Mouse (Mus musculus) kidney, adult 18-20 months (tissue): ENCODE data around the gene Cog5.

Source experiments
- DNase-seq: peaks from one replicate; pipeline ENCODE4 v3.0.0; 2021

The Cog5 gene

GRCm38 (mm10) chr12:31944405-31944804 lies 289.7 kb downstream of the Cog5 start:
- no peak for DNase-seq

DNA sequence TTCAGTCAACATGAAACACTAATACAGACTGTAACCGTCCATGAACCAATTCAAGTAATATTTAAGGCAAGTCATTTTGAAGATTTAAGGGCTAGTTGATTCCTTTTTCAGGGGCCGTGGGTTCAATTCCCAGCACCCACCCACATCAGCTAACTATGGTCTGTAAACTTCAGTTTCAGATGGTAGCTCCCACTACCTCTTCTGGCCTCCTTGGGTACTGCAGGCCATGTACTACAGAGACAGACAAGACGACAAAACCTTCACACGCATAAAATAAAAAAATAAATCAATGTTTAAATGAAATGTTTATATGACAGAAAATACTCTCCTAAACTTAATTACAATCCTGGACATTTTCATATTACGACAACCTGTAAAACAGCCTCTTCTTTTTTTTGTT lies 292.8 kb downstream of the Cog5 start:
- no peak for DNase-seq

DNA sequence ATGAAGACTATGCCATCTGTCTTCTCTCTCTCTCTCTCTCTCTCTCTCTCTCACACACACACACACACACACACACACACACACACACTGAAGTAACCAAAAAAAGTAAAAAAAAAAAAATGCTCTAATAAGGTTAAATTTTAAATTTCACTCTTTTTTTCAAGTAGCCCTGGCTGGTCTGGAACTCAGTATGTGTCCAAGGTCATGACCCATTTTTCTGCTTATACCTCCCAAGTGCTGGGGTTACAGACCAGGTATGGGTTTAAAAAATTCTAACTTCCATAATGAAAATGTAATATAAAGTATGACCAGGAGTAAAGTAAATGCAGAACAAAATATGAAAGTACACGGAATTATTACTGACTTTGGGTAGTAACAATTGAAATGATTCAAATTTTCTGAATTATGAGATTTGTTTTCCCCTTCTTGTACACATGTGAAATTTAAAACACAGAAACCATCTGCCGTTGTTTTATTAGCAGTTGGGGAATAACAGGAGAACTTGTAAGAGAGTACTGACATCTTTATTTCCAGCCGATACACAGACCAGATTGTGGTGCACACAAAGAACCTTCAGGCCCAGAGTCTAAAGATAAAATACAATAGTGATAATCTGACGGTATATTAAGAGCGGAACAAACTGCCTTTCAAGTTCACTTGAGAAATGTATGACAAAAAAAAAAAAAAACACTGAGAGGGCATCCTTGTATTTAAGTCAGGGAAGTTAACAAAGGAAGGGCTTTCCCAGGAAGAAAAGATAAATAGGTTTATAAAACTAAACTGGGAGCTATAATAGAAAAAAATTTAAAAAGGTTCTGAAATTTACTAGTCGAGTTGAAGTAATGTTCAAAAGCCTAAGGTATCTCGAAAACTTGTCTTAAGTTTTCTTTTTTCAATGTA lies 293.7 kb downstream of the Cog5 start:
- DNase-seq = no peak

DNA sequence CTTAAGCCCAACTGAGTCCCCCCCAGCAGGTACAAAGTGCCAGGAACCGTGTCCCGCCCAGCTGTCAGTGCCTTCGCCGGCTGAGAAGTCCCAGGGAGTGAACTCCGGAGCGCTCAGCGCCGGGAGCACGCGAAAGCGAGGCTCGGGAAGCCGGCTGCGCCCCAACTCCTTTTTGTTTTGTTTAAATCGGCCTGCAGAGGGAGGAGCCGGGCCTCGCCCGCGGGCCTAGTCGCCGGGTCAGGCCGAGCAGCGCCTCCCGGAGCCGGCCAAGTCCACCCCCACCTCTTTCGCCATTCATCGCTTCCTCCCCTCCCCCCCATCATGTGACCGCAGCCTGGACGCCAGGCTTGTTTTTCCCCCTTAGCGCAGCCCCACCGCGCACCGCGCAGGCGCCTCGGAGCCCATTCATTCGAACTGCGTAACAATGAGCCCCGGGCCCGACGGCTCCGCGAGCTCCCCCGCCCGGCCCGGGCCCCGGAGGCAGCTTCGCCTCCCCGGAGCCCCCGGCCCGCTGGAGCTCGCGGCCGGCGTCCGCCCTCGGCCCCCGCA lies 294.6 kb downstream of the Cog5 start:
- DNase-seq = peak; percentile 93

GRCm38 (mm10) chr12:31949759-31950658 lies 295.3 kb downstream of the Cog5 start, which contains the start of gene Hbp1:
Hbp1 (minus strand) TSS chr12:31950535.
- DNase-seq = peak; percentile 98

DNA sequence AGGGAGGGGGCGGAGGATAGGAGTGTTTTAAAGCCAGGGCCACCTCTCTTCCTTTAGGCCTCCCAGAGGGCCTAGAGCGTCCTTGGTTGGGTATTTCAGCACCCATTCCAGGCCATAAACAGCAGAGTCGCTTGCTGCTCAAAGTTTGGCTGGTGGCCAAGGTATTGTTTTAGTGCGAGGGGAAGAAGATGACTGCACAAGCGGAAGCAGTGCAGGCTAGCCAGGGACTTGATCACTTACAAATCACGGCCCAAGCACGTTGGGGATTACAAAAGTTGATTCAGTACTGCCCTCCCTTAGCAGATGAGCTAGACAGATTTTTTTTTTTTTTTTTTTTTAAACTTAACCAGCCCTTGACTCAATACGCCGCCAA lies 296.0 kb downstream of the Cog5 start:
- DNase-seq = no peak

DNA sequence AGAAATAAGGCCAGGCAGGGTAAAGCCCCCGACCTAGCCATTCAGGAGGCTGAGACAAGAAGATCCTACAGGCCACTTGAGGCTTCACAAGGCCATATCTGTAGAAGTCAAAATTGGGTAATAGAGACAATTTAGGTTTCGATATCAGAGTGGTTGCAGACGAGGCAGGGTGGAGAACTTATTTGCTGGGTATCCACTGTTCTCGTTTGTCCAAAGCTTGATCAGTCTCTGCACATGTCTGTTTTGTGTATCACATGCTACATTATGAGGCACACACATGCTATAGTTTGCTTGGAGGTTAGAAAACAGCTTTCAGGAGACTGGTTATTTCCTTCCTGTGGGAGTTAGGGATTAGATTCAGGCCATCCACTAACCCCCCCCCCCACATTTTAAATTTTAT lies 301.2 kb downstream of the Cog5 start:
- DNase-seq = no peak

DNA sequence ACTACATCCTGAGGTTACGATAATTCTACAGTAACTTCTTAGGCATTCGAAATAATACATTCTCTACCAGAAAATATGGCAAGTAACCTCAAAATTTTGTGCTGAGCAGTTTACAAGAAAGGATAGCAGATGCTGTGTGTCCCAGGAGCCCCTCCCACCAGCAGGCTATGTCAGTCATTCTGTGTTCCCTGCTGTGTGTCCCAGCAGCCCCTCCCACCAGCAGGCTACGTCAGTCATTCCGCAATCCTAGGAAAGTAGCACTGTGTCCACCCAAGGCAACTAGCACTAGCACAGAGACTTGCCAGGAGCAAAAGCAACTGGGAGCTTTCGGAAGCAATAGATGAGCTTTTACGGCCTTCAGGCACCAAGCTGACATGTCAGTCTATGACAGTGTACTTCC lies 309.4 kb downstream of the Cog5 start:
- no peak for DNase-seq

GRCm38 (mm10) chr12:31965517-31966212 lies 311.0 kb downstream of the Cog5 start:
- DNase-seq = no peak

DNA sequence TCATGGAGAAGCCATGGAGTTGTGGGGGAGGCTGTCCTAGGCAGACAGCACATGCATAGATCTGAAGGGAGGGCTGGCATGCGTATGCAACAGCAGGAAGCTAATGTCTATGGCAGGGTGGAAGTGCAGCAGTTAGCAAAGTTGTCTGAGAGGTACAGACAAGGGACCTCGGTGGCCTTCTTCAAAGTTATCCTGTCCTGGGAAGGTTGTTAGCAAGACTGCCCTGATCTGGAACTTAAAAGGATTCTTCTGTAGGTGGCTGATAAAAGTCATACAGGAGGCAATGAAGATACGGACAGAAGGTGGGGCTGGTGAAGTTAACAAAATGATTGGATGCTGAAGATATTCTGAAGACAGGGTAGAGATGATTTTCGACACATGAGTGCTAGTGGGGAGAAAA lies 311.7 kb downstream of the Cog5 start:
- no peak for DNase-seq

GRCm38 (mm10) chr12:31967536-31967935 lies 312.9 kb downstream of the Cog5 start:
- peak; percentile 28 for DNase-seq

DNA sequence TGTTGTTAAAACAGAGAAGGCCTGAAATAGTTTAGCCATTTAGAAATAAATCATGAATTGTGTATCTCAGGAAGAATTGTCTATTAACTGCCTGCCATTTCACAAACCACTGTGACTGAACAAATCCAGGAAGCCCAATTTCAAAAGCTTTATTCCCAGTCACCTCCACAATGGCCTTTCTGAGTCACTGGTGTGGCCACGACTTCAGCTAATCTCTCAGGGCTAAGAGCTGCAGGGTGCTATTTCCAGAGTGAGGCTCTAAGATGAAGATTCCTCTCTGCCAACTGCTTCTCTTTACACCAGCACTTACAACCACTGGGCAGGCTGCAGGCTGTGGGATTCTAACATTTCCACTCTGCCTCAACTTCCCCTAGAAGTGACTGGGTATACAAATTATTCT lies 314.4 kb downstream of the Cog5 start:
- DNase-seq = no peak

GRCm38 (mm10) chr12:31971547-31971946 lies 316.9 kb downstream of the Cog5 start:
- no peak for DNase-seq

- DNase-seq = peak; percentile 63
Measured at GRCm38 (mm10) chr12:31973473-31974172, 319.0 kb downstream of the Cog5 start.

- peak; percentile 6 for DNase-seq
Measured at GRCm38 (mm10) chr12:31976544-31976943, 321.9 kb downstream of the Cog5 start.

GRCm38 (mm10) chr12:31977613-31978195 lies 323.0 kb downstream of the Cog5 start:
- DNase-seq = no peak

DNA sequence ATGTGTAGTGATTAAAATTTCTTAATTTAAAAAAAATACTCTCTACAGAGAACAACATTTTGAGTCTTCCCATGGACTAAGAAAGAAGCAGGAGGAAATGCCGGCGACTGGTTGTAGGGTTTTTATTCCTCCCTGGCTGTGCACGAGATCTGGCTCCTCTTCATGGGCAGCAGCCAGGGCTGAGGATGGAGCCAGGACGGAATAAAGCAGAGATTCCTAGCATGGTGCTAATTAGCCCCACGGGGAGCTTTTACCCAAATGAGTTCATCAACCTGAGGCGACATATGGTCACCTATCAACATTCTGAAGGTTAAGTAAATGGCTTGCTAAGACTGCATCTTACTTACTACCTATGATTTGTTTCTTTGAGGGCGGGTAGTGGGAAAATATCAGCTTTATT lies 328.6 kb downstream of the Cog5 start:
- DNase-seq = no peak

GRCm38 (mm10) chr12:31983769-31984168 lies 329.1 kb downstream of the Cog5 start:
- DNase-seq = no peak

DNA sequence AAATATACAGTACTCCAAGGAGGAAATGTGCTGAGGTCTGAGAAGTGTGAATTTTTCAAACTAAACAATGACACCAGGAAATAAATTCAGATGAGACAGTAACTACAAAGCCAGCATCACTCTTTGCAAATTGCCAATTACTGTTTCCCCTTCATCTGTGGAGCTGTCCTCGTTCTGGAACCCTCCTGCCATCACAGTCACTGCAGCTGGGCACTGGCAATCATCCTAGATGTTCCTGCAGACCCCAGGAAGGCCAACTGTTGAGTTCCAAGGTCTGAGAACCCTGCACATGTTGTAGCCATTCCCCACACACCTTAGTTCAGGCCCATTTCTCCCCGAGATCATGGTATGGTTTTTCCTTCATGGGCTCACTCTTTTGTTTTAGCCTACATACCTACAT lies 329.5 kb downstream of the Cog5 start:
- DNase-seq = no peak

DNA sequence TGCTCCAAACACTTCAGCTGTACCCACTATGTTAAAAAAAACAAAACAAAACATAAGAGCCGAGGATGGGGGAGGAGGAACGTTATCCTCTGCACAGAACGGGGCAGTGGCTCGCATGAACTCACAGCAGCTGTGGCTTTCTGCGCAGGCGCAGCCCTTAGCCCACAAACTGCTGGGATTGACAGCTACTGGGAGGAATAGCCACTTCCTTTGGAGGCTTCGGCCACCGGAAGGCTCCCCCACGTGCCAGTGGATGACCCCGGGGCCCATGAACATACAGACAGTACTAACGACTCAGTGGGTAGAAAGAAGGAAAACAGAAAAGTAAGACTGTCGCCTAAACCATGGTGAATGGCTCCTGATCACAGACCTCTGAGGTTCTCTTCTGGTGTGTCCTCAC lies 330.0 kb downstream of the Cog5 start:
- DNase-seq = no peak

DNA sequence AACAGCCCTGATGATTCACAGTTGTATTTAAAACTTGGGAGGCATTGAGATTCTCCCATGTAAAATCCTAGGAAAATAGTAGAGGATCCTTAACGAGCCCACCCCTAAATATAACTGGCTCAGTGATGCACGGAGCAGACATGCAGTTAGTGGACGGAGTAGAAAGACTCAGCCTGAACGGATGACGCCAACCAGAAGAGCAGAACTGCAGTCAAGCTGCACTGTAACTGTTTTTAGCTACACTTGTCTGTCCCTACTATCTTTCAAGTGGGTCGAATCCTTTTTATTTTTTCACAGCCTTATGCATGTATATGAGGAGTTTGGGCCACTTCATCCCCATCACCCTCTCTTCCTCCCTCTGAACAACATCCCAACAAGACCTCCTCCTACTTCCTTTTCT lies 331.1 kb downstream of the Cog5 start:
- DNase-seq = no peak

- DNase-seq = no peak
Measured at GRCm38 (mm10) chr12:31986463-31986862, 331.8 kb downstream of the Cog5 start.
